In genomic region chr11:71446641-71447040, GRCm38 (mm10) we compare ENCODE assay signal across 23 mouse cellular contexts.
DNase-seq lines count a peak whose midpoint lies in the region.
"Had no signal": no experiment of that assay in that cellular context is flagged by ENCODE, and none has a peak within 500 bp of the region (broad histone marks: within the 10 kb centered on the region; RNA-seq: fewer than 3 reads in every experiment).

No protein-coding gene starts in this region.

- WGBS in heart, embryonic 10.5 days: 45% methylated on average over 5 of the region's 5 CpGs

- 0 out of 2 replicates have a peak, but pooled peaks cover 2% of the 10 kb centered on the region for H3K4me1 ChIP-seq in heart, embryonic 10.5 days
- H3K4me1 ChIP-seq: limb, embryonic 13.5 days; lung, embryonic 15.5 days; stomach, embryonic 15.5 days had no signal

- no peak overlapping the region for H3K4me3 ChIP-seq in heart, embryonic 10.5 days
- H3K4me3 ChIP-seq: hindbrain, embryonic 10.5 days; kidney, embryonic 15.5 days; limb, embryonic 13.5 days; lung, embryonic 15.5 days; midbrain, embryonic 12.5 days; neural tube, embryonic 13.5 days; stomach, embryonic 15.5 days had no signal

- H3K27ac ChIP-seq in heart, embryonic 10.5 days: no peak overlapping the region
- H3K27ac ChIP-seq: hindbrain, embryonic 10.5 days; kidney, embryonic 15.5 days; limb, embryonic 13.5 days; lung, embryonic 15.5 days; midbrain, embryonic 12.5 days; neural tube, embryonic 13.5 days; stomach, embryonic 15.5 days had no signal

- no peaks in the 10 kb centered on the region for H3K36me3 ChIP-seq in heart, embryonic 10.5 days
- H3K36me3 ChIP-seq: hindbrain, embryonic 10.5 days; kidney, embryonic 15.5 days; limb, embryonic 13.5 days; lung, embryonic 15.5 days; midbrain, embryonic 12.5 days; neural tube, embryonic 13.5 days; stomach, embryonic 15.5 days had no signal

- DNase-seq in adrenal gland, adult 8-10 months: peak; percentile 48
- DNase-seq in adrenal gland, postnatal 25 days: no peak
- peak; percentile 31 for DNase-seq in heart, adult 11 months
- DNase-seq in heart, embryonic 10.5 days (ENCODE audit: low spot score): no peak
- peak; percentile 37 for DNase-seq in adrenal gland, postnatal 14 days
- no peak for DNase-seq in thymus, adult 18-20 months
- no peak for DNase-seq in lung, postnatal 25 days (ENCODE audit: low spot score)
- DNase-seq: cerebellum, adult 11 months; cerebellum, postnatal 10 days; forebrain, postnatal 0 days; heart, postnatal 14 days; kidney, adult 18-20 months; kidney, postnatal 25 days; lung, postnatal 36 days; right cerebral cortex, postnatal 25 days; thymus, postnatal 25 days had no signal

- no peaks in the 10 kb centered on the region for H3K27me3 ChIP-seq in heart, embryonic 10.5 days (ENCODE audit: insufficient read depth, poor library complexity, severe bottlenecking)
- H3K27me3 ChIP-seq: kidney, embryonic 15.5 days; limb, embryonic 13.5 days; lung, embryonic 15.5 days; midbrain, embryonic 12.5 days; neural tube, embryonic 13.5 days; stomach, embryonic 15.5 days had no signal

- H3K9me3 ChIP-seq in heart, embryonic 10.5 days: no peaks in the 10 kb centered on the region
- H3K9me3 ChIP-seq: hindbrain, embryonic 10.5 days; kidney, embryonic 15.5 days; limb, embryonic 13.5 days; lung, embryonic 15.5 days; midbrain, embryonic 12.5 days; neural tube, embryonic 13.5 days; stomach, embryonic 15.5 days had no signal

Comparison
In these comparisons a context has a peak if more than half of its experiments do, and no peak if none do; other contexts are left out.
1. DNase-seq: peak in adrenal gland, adult 8-10 months (single experiment), heart, adult 11 months (single experiment) and adrenal gland, postnatal 14 days (single experiment); none in adrenal gland, postnatal 25 days (single experiment), heart, embryonic 10.5 days (single experiment), thymus, adult 18-20 months (0 of 2) and lung, postnatal 25 days (single experiment).